Mouse (Mus musculus) hindbrain, embryonic 13.5 days (tissue): Measurements from ENCODE around the gene Stard3. TPM values are rescaled to one million over a fixed set of nuclear protein-coding genes. Genes with fewer than 3 reads are reported as not detected.
"Not testable (repeated sequence)": the region's sequence is repeated elsewhere in the genome, so short reads cannot be mapped to it uniquely, and the experiment has no call there.

ENCODE experiments used
- ATAC-seq: fragments of 200-750 bp; cut with Nextera tagmentation; 2 replicates; pipeline ENCODE4 v1.8.0; 2017; ENCODE audit warnings: moderate TSS enrichment; ENCODE audit not compliant: low FRiP score
- H3K27ac ChIP-seq: fragments of 300-500 bp; sonication (generic); 2 replicates; pipeline ENCODE4 v1.5.1; 2015; ENCODE audit warnings: inconsistent platforms, mild to moderate bottlenecking, moderate library complexity
- H3K27me3 ChIP-seq: fragments of 300-500 bp; sonication (generic); 2 replicates; pipeline ENCODE4 v1.6.1; 2015; ENCODE audit warnings: mild to moderate bottlenecking, inconsistent platforms
- H3K36me3 ChIP-seq: fragments of 300-500 bp; sonication (generic); 2 replicates; pipeline ENCODE4 v1.6.1; 2015; ENCODE audit warnings: mild to moderate bottlenecking, inconsistent platforms
- H3K4me1 ChIP-seq: fragments of 300-500 bp; sonication (generic); replicated peaks from 2 replicates; pipeline ENCODE4 v1.6.1; 2015; ENCODE audit warnings: inconsistent platforms
- H3K4me2 ChIP-seq: fragments of 300-500 bp; sonication (generic); 2 replicates; pipeline ENCODE4 v1.6.1; 2015; ENCODE audit warnings: inconsistent platforms, mild to moderate bottlenecking, moderate library complexity
- H3K4me3 ChIP-seq: fragments of 300-500 bp; sonication (generic); 2 replicates; pipeline ENCODE4 v1.5.1; 2015; ENCODE audit warnings: mild to moderate bottlenecking, inconsistent platforms
- H3K9ac ChIP-seq: fragments of 300-500 bp; sonication (generic); 2 replicates; pipeline ENCODE4 v1.6.1; 2015; ENCODE audit warnings: mild to moderate bottlenecking, inconsistent platforms
- H3K9me3 ChIP-seq: fragments of 300-500 bp; sonication (generic); 2 replicates; pipeline ENCODE4 v1.6.1; 2016; ENCODE audit warnings: inconsistent platforms
- WGBS: fragments of 180-500 bp; shearing (Covaris S2); methylation state at CpG from one replicate; pipeline ENCODE4 v1.1.7; 2015; 5-methylcytosine and 5-hydroxymethylcytosine counted together
- polyA plus RNA-seq: library from polyadenylated mRNA; unstranded; fragments of >200 nt; fragmentation: Nextera tagmentation; extraction: Ambion mirVana; gene quantifications from 2 replicates; pipeline ENCODE4 v1.2.1, GENCODE M21; 2015

The Stard3 gene
- polyA plus RNA-seq, 1 experiment from 2014 or later = 44.4 TPM

DNA sequence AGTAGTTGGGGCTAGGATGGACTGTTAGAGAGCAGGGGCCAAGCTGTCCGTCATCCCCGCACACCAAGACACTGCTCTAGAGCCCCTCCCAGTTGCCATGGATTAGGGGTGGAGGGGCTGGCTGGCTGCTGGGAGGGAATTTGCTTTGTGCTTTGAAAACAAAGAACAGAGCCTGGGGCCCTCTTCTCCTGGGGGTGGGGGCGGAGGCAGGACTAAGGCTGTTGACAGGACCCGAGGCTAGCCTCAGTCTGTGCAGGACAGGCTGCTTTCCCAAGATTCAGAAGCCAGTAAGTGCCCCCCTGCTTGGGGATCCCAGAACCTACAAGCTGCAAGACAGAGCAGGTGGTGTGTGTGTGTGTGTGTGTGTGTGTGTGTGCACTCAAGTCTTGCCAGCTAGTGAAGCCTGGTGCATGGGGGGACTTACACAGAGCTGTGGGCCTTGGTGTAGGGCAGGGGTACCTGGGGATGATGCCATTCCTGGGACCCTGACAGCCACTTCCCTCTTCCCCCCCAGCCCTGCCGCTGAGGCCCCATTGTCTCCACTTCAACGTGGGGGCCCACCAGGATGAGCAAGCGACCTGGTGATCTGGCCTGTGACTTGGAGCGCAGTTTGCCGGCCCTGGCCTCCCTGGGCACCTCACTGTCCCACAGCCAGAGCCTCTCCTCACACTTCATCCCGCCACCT lies 13.5 kb downstream of the Stard3 start:
- Histone ChIP-seq H3K9ac (peak overlapping the region; percentile 49; the same call in 1 of the 2 replicates), H3K4me3 (no peak overlapping the region), H3K27me3 (no peaks in the 10 kb centered on the region), H3K36me3 (peaks cover 29% of the 10 kb centered on the region), H3K9me3 (no peaks in the 10 kb centered on the region), H3K27ac (peak overlapping the region; percentile 61), H3K4me2 (peak overlapping the region; percentile 34), H3K4me1 (peaks cover 41% of the 10 kb centered on the region)
- peak; percentile 66; the same call in 1 of the 2 replicates for ATAC-seq
- WGBS = 29% methylated on average over 9 of the region's 10 CpGs

DNA sequence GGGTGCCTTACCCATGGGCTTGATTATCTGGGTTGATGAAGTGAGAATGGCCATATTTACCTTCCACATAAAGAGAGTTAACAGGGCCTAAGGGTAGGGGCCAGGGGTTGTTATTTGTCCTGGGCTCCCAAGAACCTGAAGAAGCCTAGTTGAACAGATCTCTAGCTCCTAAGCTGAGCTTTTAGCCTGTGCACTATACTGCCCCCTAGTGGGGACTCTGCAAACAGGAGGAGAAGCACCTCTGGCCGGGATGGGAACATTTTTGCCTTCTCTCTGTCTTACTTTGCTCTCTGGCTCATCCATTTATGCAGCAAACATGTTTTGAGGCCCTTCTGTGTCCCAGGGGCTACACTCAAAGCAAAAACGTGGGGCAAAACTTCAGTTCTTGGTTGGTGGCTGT lies 14.2 kb downstream of the Stard3 start:
- no peaks in the 10 kb centered on the region for H3K27me3 ChIP-seq
- ATAC-seq = no peak
- H3K9ac ChIP-seq = peak overlapping the region; percentile 56; the same call in 1 of the 2 replicates
- H3K4me1 ChIP-seq = peaks cover 41% of the 10 kb centered on the region
- H3K36me3 ChIP-seq = peaks cover 36% of the 10 kb centered on the region
- WGBS = 4% methylated on average over 2 of the region's 2 CpGs
- no peak overlapping the region for H3K4me2 ChIP-seq
- no peak overlapping the region for H3K4me3 ChIP-seq
- 0 out of 2 replicates have a peak overlapping the region, but pooled peaks have one; percentile 61 for H3K27ac ChIP-seq
- H3K9me3 ChIP-seq = no peaks in the 10 kb centered on the region

DNA sequence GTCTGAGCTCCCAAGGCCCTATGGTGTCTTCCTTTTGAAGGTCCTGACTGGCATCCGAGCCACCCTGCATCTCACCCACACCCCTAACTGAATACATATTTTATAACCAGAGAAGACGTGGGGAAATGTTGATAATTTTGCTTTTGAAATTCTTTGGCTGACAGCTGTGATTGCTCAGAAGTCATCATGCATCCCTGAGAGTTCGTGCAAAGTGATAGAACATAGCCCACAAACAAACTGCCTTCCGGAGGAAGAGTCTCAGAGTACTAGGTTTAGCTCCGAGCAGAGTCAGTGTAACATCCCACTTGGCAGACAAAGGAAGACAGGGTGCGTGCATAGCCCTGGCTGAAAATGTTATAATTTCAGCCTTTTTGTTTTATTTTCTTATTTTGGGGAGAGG lies 15.1 kb downstream of the Stard3 start:
- 91% methylated on average over 6 of the region's 6 CpGs for WGBS
- no peak for ATAC-seq
- Histone ChIP-seq H3K36me3 (peaks cover 44% of the 10 kb centered on the region), H3K27me3 (no peaks in the 10 kb centered on the region), H3K9ac (0 out of 2 replicates have a peak overlapping the region, but pooled peaks have one; percentile 10), H3K4me3 (no peak overlapping the region), H3K4me1 (peaks cover 41% of the 10 kb centered on the region), H3K27ac (no peak overlapping the region), H3K4me2 (no peak overlapping the region), H3K9me3 (no peaks in the 10 kb centered on the region)

- H3K4me1 ChIP-seq = peaks cover 41% of the 10 kb centered on the region
- H3K27me3 ChIP-seq = no peaks in the 10 kb centered on the region
- ATAC-seq = no peak
- H3K4me2 ChIP-seq = no peak overlapping the region
- H3K9me3 ChIP-seq = no peaks in the 10 kb centered on the region
- H3K36me3 ChIP-seq = peaks cover 55% of the 10 kb centered on the region
- peak overlapping the region; percentile 13; the same call in 1 of the 2 replicates for H3K27ac ChIP-seq
- 63% methylated on average over 8 of the region's 8 CpGs for WGBS
- peak overlapping the region; percentile 10; the same call in 1 of the 2 replicates for H3K9ac ChIP-seq
- no peak overlapping the region for H3K4me3 ChIP-seq
Observed at GRCm38 (mm10) chr11:98374266-98374665, 16.1 kb downstream of the Stard3 start.

DNA sequence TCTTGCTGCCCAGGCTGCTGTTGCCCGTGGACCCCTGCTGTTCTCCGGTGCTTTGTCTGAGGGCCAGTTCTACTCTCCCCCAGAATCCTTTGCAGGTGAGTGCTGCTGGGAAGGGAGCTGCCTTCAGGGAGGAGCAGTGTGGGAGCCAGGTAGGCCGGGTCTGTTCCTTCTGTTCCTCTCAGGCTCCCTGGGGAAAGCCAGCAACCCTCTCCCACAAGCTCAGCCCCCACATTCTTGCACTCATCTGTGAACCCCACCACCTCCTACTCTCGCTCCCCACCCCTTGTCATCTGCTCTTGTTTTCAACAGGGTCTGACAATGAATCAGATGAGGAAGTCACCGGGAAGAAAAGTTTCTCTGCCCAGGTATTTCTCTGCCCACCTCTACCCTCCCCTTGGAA lies 18.6 kb downstream of the Stard3 start:
- ATAC-seq = no peak
- H3K9me3 ChIP-seq = no peaks in the 10 kb centered on the region
- H3K4me3 ChIP-seq = no peak overlapping the region
- WGBS = 68% methylated on average over 5 of the region's 5 CpGs
- no peak overlapping the region for H3K9ac ChIP-seq
- no peak overlapping the region for H3K27ac ChIP-seq
- no peak overlapping the region for H3K4me2 ChIP-seq
- no peaks in the 10 kb centered on the region for H3K27me3 ChIP-seq
- peaks cover 23% of the 10 kb centered on the region for H3K4me1 ChIP-seq
- peaks cover 75% of the 10 kb centered on the region for H3K36me3 ChIP-seq

DNA sequence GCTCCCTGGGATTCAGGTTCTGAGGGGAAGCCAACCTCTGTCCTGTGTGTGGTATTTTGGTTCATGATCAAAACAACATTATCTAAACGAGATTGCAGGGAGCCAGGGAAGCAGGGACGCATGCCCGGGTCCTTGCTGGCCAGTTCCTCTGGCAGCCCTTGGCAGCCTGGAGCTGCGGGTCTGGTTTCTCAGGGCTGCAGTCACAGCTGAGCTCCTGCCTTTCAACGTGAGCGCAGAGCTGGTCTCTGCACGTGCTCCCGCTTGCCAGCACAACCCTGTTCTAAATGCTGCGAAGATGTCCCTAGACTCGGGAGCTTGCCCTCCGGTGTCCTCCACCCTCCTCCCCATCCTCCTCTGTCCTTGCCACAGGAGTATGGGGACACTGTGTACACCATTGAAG lies 19.6 kb downstream of the Stard3 start:
- no peak overlapping the region for H3K27ac ChIP-seq
- no peak overlapping the region for H3K4me2 ChIP-seq
- H3K4me1 ChIP-seq = peaks cover 14% of the 10 kb centered on the region
- no peak for ATAC-seq
- peaks cover 76% of the 10 kb centered on the region for H3K36me3 ChIP-seq
- no peak overlapping the region for H3K4me3 ChIP-seq
- H3K27me3 ChIP-seq = no peaks in the 10 kb centered on the region
- WGBS = 78% methylated on average over 11 of the region's 11 CpGs
- H3K9ac ChIP-seq = no peak overlapping the region
- no peaks in the 10 kb centered on the region for H3K9me3 ChIP-seq

GRCm38 (mm10) chr11:98379379-98379778 lies 21.2 kb downstream of the Stard3 start:
- H3K4me3 ChIP-seq = no peak overlapping the region

DNA sequence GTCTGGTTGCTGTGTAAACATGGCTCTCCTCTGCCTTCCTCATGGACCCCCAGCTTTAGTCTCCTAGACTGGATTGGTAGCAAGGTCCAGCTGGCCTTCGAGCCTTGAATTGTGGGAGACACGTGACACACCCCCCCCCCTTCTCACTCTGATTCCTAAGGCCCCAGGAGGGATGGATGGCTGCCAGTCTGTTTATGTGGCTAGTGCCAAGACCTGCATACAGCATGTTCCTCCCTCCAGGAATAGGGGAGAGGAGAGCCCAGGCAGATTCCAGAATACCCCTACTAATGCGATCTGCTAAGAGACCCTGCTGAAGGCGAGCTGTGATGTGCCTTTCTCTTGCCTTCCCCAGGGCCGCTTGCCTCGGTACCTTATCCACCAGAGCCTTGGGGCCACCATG lies 21.9 kb downstream of the Stard3 start:
- Histone ChIP-seq H3K27ac (peak overlapping the region; percentile 9; the same call in 1 of the 2 replicates), H3K27me3 (peaks cover 18% of the 10 kb centered on the region), H3K4me1 (0 out of 2 replicates have a peak, but pooled peaks cover 1% of the 10 kb centered on the region), H3K4me3 (no peak overlapping the region), H3K4me2 (no peak overlapping the region), H3K9me3 (no peaks in the 10 kb centered on the region), H3K9ac (no peak overlapping the region), H3K36me3 (peaks cover 63% of the 10 kb centered on the region)
- ATAC-seq = no peak
- 78% methylated on average over 6 of the region's 6 CpGs for WGBS

More at GRCm38 (mm10) chr11:98379379-98379778, 21.2 kb downstream of the Stard3 start:
- H3K36me3 ChIP-seq = peaks cover 70% of the 10 kb centered on the region
- H3K27me3 ChIP-seq = peaks cover 11% of the 10 kb centered on the region; the same call in 1 of the 2 replicates
- 0 out of 2 replicates have a peak overlapping the region, but pooled peaks have one; percentile 9 for H3K27ac ChIP-seq
- 93% methylated on average over 7 of the region's 7 CpGs for WGBS
- no peaks in the 10 kb centered on the region for H3K9me3 ChIP-seq
- H3K4me2 ChIP-seq = no peak overlapping the region
- no peak overlapping the region for H3K9ac ChIP-seq
- peaks cover 7% of the 10 kb centered on the region for H3K4me1 ChIP-seq
- ATAC-seq = no peak

GRCm38 (mm10) chr11:98381651-98382050 lies 23.5 kb downstream of the Stard3 start:
- no peak for ATAC-seq
- Histone ChIP-seq H3K27ac (no peak overlapping the region), H3K27me3 (peaks cover 34% of the 10 kb centered on the region), H3K36me3 (peaks cover 47% of the 10 kb centered on the region), H3K4me3 (no peak overlapping the region), H3K4me2 (no peak overlapping the region), H3K4me1 (peaks cover 4% of the 10 kb centered on the region), H3K9ac (no peak overlapping the region), H3K9me3 (no peaks in the 10 kb centered on the region)
- 95% methylated on average over 2 of the region's 2 CpGs for WGBS

- 60% methylated on average over 2 of the region's 2 CpGs for WGBS
Observed at GRCm38 (mm10) chr11:98382405-98382804, 24.2 kb downstream of the Stard3 start.

GRCm38 (mm10) chr11:98383261-98384030 lies 25.3 kb downstream of the Stard3 start, which contains the start of gene Tcap:
TSS of gene Tcap (plus strand) at chr11:98383811.
- no peak for ATAC-seq
- H3K27ac ChIP-seq = no peak within 1 kb of the TSS
- H3K27me3 ChIP-seq = peaks cover 52% of the 10 kb centered on the region
- H3K9ac ChIP-seq = peak within 1 kb of the TSS; percentile 39; the same call in 1 of the 2 replicates
- no peak within 1 kb of the TSS for H3K4me2 ChIP-seq
- 69% methylated on average over 14 of the region's 14 CpGs for WGBS
- H3K4me1 ChIP-seq = peaks cover 18% of the 10 kb centered on the region
- H3K36me3 ChIP-seq = peaks cover 29% of the 10 kb centered on the region
- H3K4me3 ChIP-seq = no peak within 1 kb of the TSS
- no peaks in the 10 kb centered on the region for H3K9me3 ChIP-seq

More at GRCm38 (mm10) chr11:98382405-98382804, 24.2 kb downstream of the Stard3 start:
- H3K4me2 ChIP-seq, ATAC-seq, H3K9ac ChIP-seq, H3K4me3 ChIP-seq, H3K9me3 ChIP-seq, H3K27ac ChIP-seq: not testable (repeated sequence)
- Histone ChIP-seq H3K36me3 (peaks cover 40% of the 10 kb centered on the region), H3K27me3 (peaks cover 41% of the 10 kb centered on the region), H3K4me1 (peaks cover 12% of the 10 kb centered on the region)

DNA sequence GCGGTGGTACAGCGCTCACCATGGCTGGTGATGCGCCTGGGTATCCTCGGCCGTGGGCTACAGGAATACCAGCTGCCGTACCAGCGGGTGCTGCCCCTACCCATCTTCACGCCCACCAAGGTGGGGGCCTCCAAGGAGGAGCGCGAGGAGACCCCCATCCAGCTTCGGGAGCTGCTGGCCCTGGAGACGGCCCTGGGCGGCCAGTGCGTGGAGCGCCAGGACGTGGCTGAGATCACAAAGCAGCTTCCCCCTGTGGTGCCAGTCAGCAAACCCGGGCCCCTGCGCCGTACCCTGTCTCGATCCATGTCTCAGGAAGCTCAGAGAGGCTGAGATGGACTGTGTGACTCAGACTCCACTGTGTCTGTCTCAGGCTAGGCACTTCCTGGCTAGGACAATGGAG lies 26.0 kb downstream of the Stard3 start:
- Histone ChIP-seq H3K4me1 (peaks cover 19% of the 10 kb centered on the region), H3K36me3 (peaks cover 22% of the 10 kb centered on the region), H3K4me2 (no peak overlapping the region), H3K27ac (no peak overlapping the region), H3K27me3 (peaks cover 59% of the 10 kb centered on the region), H3K9ac (peak overlapping the region; percentile 39; the same call in 1 of the 2 replicates), H3K9me3 (no peaks in the 10 kb centered on the region), H3K4me3 (no peak overlapping the region)
- ATAC-seq = no peak
- 71% methylated on average over 20 of the region's 20 CpGs for WGBS
